Mouse (Mus musculus) C2C12 (cell line): ENCODE measurements around the gene Zfp248. TPM values are rescaled to one million over a fixed set of nuclear protein-coding genes. Genes with fewer than 3 reads are reported as not detected.

ENCODE experiments used
- H3K27me3 ChIP-seq: one replicate; pipeline ENCODE4 v1.6.1; 2011; ENCODE audit not compliant: control insufficient read depth, insufficient read depth, insufficient read length
- H3K36me3 ChIP-seq: one replicate; pipeline ENCODE4 v1.6.1; 2011; ENCODE audit not compliant: control insufficient read depth, insufficient read depth
- H3K4me3 ChIP-seq: one replicate; pipeline ENCODE4 v1.5.1; 2011; ENCODE audit warnings: mild to moderate bottlenecking, control low read depth; ENCODE audit not compliant: poor library complexity, insufficient read depth, severe bottlenecking
- H3K79me2 ChIP-seq: one replicate; pipeline ENCODE4 v1.6.1; 2011; ENCODE audit not compliant: control insufficient read depth, insufficient read depth
- H3K79me3 ChIP-seq: one replicate; pipeline ENCODE4 v1.6.1; 2011; ENCODE audit warnings: low read depth, control low read depth
- H3ac ChIP-seq: one replicate; pipeline ENCODE3; 2011; ENCODE audit warnings: low read depth; ENCODE audit not compliant: control insufficient read depth, insufficient read length
- CEBPB ChIP-seq: IDR thresholded peaks from one replicate; pipeline ENCODE4 v1.6.1; 2011; ENCODE audit warnings: low read depth, mild to moderate bottlenecking, control low read depth, moderate library complexity
- CTCF ChIP-seq: IDR thresholded peaks from one replicate; pipeline ENCODE4 v1.5.1; 2011; ENCODE audit not compliant: control insufficient read depth, insufficient read depth, insufficient read length
- FOSL1 ChIP-seq: IDR thresholded peaks from one replicate; pipeline ENCODE4 v1.8.0; 2011; ENCODE audit warnings: mild to moderate bottlenecking, low read length; ENCODE audit not compliant: poor library complexity, insufficient read depth, severe bottlenecking
- MAX ChIP-seq: IDR thresholded peaks from one replicate; pipeline ENCODE4 v1.6.1; 2011; ENCODE audit warnings: mild to moderate bottlenecking, control low read depth
- MYOD1 ChIP-seq: IDR thresholded peaks from one replicate; pipeline ENCODE4 v1.6.1; 2011; ENCODE audit warnings: low read depth; ENCODE audit not compliant: control insufficient read depth, insufficient read length
- MYOG ChIP-seq: IDR thresholded peaks from one replicate; pipeline ENCODE4 v1.6.1; 2011; ENCODE audit not compliant: control insufficient read depth, insufficient read length; ENCODE audit errors: extremely low read depth
- USF1 ChIP-seq: IDR thresholded peaks from one replicate; pipeline ENCODE4 v1.6.1; 2011; ENCODE audit warnings: low read depth, mild to moderate bottlenecking, control low read depth, moderate library complexity
- polyA plus RNA-seq: library from polyadenylated mRNA; unstranded; fragments of >200 nt; fragmentation: generic; extraction: Trizol; gene quantifications from one replicate; pipeline ENCODE4 v1.2.1, GENCODE M21; 2012; ENCODE audit warnings: missing spikeins

Gene Zfp248
- polyA plus RNA-seq, 1 experiment, result 1.2 TPM

GRCm38 (mm10) chr6:118419050-118419920 is 36.0 kb downstream of the Zfp248 start, which contains the start of gene Bms1:
Gene Bms1 (minus strand): TSS chr6:118419474.
- Histone ChIP-seq H3K4me3 (peak within 1 kb of the TSS; percentile 95), H3ac (peak within 1 kb of the TSS; percentile 97), H3K36me3 (peaks cover 38% of the 10 kb centered on the region), H3K79me2 (peaks cover 45% of the 10 kb centered on the region), H3K79me3 (peaks cover 19% of the 10 kb centered on the region), H3K27me3 (no peaks in the 10 kb centered on the region)
- TF ChIP-seq MAX (peak; percentile 66), CEBPB (peak; percentile 96), CTCF (peak; percentile 94), MYOD1 (no peak), USF1 (no peak), MYOG (no peak), FOSL1 (no peak)

GRCm38 (mm10) chr6:118410428-118410827 is 44.9 kb downstream of the Zfp248 start:
- Histone ChIP-seq H3ac (no peak overlapping the region), H3K27me3 (no peaks in the 10 kb centered on the region), H3K79me2 (peaks cover 10% of the 10 kb centered on the region), H3K36me3 (peaks cover 87% of the 10 kb centered on the region), H3K4me3 (no peak overlapping the region), H3K79me3 (no peaks in the 10 kb centered on the region)
- TF ChIP-seq FOSL1 (no peak), CTCF (no peak), MAX (no peak), MYOD1 (no peak), CEBPB (no peak), MYOG (no peak), USF1 (no peak)

DNA sequence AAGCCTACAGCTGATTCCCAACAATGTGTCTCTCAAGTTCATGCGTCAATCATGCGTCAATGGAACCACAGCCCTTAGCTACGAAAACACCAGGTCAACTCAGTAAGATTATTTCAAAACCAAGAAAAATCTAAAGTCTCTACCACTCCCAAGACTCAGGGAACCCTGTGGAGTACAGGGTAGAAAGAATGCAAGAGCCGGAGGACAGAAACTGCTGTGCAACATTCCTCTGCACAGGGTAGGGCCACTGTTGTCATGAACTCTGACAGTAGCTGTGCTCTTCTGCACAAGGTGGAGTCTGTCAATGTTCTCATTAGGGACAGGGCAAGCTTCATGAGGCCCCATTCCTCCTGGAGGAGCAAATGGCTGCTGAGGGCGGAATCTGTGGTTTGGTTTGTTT is 46.8 kb downstream of the Zfp248 start:
- Histone ChIP-seq H3ac (no peak overlapping the region), H3K27me3 (no peaks in the 10 kb centered on the region), H3K4me3 (no peak overlapping the region), H3K79me3 (no peaks in the 10 kb centered on the region), H3K79me2 (peaks cover 5% of the 10 kb centered on the region), H3K36me3 (peaks cover 88% of the 10 kb centered on the region)
- TF ChIP-seq MAX, result no peak
- no peak for TF ChIP-seq CEBPB
- no peak for TF ChIP-seq MYOD1
- TF ChIP-seq MYOG, result no peak
- TF ChIP-seq FOSL1, result no peak
- no peak for TF ChIP-seq USF1
- TF ChIP-seq CTCF, result no peak

DNA sequence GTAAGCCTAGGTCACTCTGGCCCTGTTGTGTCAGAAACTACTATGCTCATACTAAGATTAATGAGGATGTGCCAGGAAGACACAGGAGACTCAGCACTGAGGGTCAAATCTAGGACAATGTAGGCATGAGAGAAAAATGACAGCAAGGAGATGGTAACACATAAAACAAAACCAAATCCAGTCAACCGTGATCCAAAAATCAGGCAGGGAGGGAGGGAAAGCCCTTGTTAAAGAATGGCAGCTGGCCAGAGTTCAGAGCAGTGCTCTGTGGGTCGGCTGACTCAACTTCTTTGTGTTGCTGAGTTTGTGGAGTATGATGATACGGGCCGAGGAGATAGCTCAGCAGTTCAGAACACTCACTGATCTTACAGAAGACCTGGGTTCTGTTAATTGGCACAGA is 48.9 kb downstream of the Zfp248 start:
- no peaks in the 10 kb centered on the region for H3K79me3 ChIP-seq
- no peak overlapping the region for H3K4me3 ChIP-seq
- peaks cover 86% of the 10 kb centered on the region for H3K36me3 ChIP-seq
- no peaks in the 10 kb centered on the region for H3K27me3 ChIP-seq
- TF ChIP-seq USF1, result no peak
- H3ac ChIP-seq, result no peak overlapping the region
- H3K79me2 ChIP-seq, result peaks cover 5% of the 10 kb centered on the region

GRCm38 (mm10) chr6:118390746-118391145 is 64.6 kb downstream of the Zfp248 start:
- no peaks in the 10 kb centered on the region for H3K79me2 ChIP-seq
- TF ChIP-seq USF1 (no peak), CTCF (no peak), MYOG (no peak), MAX (no peak), CEBPB (no peak), FOSL1 (no peak), MYOD1 (no peak)
- H3K4me3 ChIP-seq, result no peak overlapping the region
- no peak overlapping the region for H3ac ChIP-seq
- H3K27me3 ChIP-seq, result no peaks in the 10 kb centered on the region
- peaks cover 88% of the 10 kb centered on the region for H3K36me3 ChIP-seq
- no peaks in the 10 kb centered on the region for H3K79me3 ChIP-seq

GRCm38 (mm10) chr6:118385962-118386361 is 69.4 kb downstream of the Zfp248 start:
- peaks cover 70% of the 10 kb centered on the region for H3K36me3 ChIP-seq
- H3ac ChIP-seq, result no peak overlapping the region
- no peaks in the 10 kb centered on the region for H3K27me3 ChIP-seq
- no peaks in the 10 kb centered on the region for H3K79me3 ChIP-seq
- no peak overlapping the region for H3K4me3 ChIP-seq
- peaks cover 4% of the 10 kb centered on the region for H3K79me2 ChIP-seq
- TF ChIP-seq USF1, result no peak
- TF ChIP-seq FOSL1, result no peak
- no peak for TF ChIP-seq CTCF
- TF ChIP-seq MYOD1, result no peak
- TF ChIP-seq CEBPB, result no peak
- no peak for TF ChIP-seq MAX
- TF ChIP-seq MYOG, result no peak
